Mouse (Mus musculus) adipocyte (in vitro differentiated cells): ENCODE results near the gene Dgkz.

Experiments
- DNase-seq: peaks from one replicate; pipeline ENCODE4 v3.0.0-alpha.2; 2016; ENCODE audit warnings: low spot score

The Dgkz gene

GRCm38 (mm10) chr2:91921181-91921789 lies 54.4 kb downstream of the Dgkz start:
- peak; percentile 45 for DNase-seq

GRCm38 (mm10) chr2:91920130-91920529 lies 55.5 kb downstream of the Dgkz start:
- no peak for DNase-seq

DNA sequence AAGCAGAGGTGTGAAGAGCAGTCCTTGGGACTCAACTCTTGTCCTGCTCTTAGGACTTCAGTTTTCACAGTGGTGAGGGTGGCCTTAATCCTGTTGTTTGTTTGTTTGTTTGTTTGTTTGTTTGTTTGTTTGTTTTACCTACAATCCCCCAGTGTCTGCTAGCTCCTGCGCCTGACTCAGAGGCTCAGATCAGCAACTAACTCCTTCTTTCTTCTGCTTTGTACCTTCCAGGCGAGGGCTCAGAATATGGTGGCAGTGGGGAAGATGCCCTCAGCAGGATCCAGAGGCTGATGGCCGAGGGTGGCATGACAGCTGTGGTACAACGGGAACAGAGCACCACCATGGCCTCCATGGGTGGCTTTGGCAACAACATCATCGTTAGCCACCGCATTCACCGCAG lies 58.6 kb downstream of the Dgkz start:
- no peak for DNase-seq

- no peak for DNase-seq
Observed at GRCm38 (mm10) chr2:91916346-91916977, 59.2 kb downstream of the Dgkz start.

GRCm38 (mm10) chr2:91913328-91914110 lies 62.1 kb downstream of the Dgkz start:
- no peak for DNase-seq

DNA sequence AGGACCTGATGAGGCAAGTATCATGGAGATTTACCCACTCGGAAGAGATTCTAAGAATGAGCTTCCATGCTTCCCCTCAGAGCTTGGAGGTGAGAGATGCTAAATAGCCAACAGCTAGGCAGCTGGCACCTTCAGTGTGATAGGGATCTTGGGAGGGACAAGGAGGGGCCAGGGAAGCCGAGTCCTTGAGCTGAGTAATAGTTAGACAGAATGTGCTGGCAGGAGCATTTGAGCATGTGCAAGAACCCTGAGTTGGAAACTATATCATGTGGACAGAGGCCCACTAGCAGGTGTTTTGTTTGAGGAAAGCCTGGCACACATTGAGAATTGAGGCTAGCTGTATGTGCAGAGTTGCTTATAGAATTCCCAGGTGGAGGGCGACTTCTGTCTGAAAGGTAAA lies 63.0 kb downstream of the Dgkz start:
- DNase-seq: no peak

- DNase-seq: peak; percentile 84
Observed at GRCm38 (mm10) chr2:91906141-91906540, 69.5 kb downstream of the Dgkz start.

DNA sequence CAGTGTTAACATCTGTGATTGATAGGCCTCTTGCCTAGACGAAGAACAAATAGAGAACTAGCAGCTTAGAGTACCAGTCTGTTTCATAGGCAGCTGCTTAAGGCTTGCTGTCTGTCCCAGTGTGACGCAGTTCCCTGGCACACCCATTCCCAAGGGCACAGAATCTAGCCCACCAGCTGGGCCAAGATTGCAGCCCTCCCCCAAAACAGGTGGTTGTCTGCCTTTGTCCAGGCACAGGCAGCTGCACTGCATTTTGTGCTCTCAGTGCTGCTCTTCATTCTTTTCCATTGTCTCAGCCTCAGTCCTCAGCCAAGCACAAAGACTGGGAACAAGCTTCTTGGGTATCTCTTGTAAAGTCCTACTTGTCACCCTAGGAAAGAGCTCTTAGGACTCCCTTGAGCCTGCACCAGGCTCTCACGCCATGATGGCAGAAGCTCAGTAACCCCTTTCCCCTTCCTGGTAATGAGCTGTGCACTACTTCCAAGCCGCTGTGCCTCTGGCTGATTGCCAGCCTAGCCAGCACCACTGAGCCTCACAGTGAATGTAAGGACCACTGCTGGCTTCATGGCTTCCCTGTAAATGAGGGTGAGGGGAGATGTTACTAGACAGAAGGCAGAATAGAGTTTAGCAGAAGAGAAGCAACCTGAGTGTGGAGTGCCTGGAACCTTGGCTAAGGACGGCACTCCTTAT lies 70.9 kb downstream of the Dgkz start:
- DNase-seq: no peak

DNA sequence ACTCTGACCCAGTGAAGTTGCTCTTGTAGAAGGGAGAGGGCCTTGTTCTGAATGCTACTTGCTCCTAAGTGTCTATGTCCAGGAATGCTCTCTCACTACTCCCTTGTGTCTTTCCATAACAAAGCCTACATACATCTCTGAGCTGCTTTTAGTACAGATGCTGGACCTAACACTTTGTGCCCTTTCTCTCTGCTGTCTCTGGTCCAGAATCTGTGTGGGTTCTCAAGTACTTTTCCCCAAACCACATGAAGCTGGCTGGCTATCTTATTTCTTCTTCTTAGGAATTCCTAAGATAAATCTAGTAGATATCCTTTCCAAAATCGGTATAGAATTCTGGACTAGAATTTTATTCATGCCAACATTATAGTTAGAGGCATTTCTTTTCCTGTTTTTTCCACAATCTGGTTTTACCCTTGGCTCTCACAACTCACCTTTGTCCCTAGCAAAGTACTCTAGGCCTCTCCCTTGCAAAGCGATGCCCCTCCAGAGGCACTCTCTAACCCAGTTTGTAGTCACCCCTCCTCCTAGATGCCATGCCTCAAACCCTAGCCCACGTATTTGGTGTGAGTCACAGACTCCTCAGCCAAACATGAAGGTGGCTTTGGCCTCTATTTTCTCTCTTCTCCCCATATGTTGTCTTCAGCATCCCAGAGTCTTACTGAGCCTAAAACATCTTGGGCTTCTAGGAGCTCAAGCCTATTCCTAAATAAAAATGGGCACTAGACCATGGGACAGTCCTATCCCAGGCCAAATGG lies 72.3 kb downstream of the Dgkz start:
- DNase-seq: no peak

GRCm38 (mm10) chr2:91902336-91902735 lies 73.3 kb downstream of the Dgkz start:
- DNase-seq: no peak

GRCm38 (mm10) chr2:91900431-91900830 lies 75.2 kb downstream of the Dgkz start:
- DNase-seq: no peak

DNA sequence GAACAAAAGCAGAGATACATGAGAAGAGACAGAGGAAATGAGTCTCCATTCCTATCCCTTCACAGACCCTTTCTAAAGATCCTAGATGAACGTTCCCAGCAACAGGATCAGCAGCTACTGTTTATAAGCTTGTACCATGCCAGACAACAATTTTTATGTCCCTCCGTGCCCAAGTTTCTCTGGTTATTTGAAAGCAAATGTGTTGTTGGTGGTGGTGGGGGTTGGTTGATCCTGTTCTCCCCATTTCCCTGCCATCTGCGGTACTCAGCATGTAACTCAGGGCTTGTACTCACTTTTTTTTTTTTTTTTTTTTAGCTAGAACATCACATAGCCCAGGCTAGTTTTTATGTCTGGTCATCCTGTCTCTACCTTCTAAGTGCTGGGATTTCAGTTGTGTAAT lies 76.5 kb downstream of the Dgkz start:
- no peak for DNase-seq

- no peak for DNase-seq
Observed at GRCm38 (mm10) chr2:91897968-91898367, 77.7 kb downstream of the Dgkz start.

GRCm38 (mm10) chr2:91895401-91895800 lies 80.3 kb downstream of the Dgkz start:
- no peak for DNase-seq

GRCm38 (mm10) chr2:91894716-91895115 lies 80.9 kb downstream of the Dgkz start:
- DNase-seq: no peak

DNA sequence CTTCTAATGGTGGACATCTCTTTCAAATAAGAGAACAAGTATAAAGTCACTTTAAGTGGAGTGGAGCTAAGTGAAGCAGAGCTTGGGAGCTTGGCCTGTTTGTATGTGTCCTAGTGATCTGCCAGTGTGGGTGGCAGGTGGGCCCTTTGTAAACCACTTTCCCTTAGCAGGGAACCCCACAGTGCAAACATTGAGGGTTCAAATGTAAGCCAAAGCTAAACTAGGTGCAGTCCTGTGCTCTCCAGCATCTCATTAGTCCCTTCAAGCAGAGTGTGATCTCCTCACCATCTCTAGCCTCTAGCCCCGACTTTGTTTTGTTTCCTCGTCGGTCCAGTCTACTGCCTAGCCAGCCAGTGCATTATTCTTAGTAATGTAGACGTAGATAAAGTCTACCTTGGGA lies 91.0 kb downstream of the Dgkz start:
- DNase-seq: no peak

DNA sequence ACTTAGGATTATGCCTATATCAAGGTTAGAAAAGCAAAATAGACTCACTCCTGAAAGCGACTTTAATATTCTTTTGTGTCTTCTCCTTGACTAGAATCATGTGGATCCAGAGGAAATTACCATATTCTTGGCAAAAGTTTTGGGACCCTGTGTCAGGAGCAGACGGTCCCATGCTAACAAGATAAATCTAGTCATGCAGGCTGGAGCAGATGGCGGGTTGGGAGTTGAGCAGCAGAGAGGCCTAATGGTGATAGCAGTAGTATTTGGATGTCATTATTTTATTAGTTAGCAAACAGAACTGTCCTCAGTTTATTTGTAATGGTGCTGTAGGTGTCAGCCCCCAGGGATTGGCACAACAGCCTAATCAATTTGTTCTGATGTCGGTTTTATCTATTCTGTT lies 91.7 kb downstream of the Dgkz start:
- no peak for DNase-seq
